Mouse (Mus musculus): ENCODE measurements at regions not wholly inside any gene's neighbourhood (a gene's known extent, or its start where the extent isn't known, plus 50 kb on each side); places are given as distances from the start of the nearest gene placed in this dataset.

DNA sequence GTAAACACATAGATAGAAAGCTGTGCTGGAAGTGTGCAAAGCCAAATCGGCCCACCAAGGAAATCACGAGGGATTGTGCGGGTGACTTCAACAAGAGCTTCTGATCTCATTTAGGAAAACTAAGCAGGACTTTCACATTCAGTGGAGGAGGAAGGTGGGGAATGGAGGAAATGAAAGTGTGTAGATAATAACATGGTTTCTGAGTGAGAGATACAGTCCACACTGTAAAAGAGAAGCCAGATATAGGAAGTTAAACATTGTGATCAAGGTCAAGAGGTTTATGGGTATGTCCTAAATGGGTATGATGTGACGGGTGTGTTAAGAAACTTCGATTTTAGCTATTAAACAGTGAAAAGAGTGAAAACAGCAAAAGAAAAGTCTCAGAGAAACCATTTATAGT is 310.1 kb upstream of the Actbl2 start:
- peak; percentile 63 for ATAC-seq (replicated peaks; ENCODE audit: poor library complexity)

GRCm38 (mm10) chr13:110960212-110960611 is 294.6 kb upstream of the Actbl2 start:
- ATAC-seq (replicated peaks; ENCODE audit: poor library complexity) = peak; percentile 97

DNA sequence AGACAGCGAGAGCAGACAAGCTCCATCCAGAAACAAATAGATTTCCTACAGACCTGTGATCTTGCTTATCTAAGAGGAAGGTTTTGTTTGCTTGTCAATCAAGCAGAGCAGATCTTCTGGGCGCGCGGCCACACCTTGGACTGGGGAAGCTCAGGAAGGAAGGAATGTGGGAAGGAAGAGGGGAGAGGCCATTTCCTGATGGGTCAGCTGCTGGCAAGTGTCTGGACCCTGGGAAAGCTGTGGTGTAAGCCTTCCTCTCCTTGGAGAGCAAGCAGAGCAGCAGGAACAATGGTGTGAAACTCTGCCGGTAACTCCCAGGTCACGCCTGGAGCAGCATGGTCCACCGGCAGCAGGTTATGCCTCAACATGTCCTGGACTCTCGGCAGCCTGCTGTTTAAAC is 287.7 kb upstream of the Actbl2 start:
- no peak for ATAC-seq (replicated peaks; ENCODE audit: poor library complexity)

DNA sequence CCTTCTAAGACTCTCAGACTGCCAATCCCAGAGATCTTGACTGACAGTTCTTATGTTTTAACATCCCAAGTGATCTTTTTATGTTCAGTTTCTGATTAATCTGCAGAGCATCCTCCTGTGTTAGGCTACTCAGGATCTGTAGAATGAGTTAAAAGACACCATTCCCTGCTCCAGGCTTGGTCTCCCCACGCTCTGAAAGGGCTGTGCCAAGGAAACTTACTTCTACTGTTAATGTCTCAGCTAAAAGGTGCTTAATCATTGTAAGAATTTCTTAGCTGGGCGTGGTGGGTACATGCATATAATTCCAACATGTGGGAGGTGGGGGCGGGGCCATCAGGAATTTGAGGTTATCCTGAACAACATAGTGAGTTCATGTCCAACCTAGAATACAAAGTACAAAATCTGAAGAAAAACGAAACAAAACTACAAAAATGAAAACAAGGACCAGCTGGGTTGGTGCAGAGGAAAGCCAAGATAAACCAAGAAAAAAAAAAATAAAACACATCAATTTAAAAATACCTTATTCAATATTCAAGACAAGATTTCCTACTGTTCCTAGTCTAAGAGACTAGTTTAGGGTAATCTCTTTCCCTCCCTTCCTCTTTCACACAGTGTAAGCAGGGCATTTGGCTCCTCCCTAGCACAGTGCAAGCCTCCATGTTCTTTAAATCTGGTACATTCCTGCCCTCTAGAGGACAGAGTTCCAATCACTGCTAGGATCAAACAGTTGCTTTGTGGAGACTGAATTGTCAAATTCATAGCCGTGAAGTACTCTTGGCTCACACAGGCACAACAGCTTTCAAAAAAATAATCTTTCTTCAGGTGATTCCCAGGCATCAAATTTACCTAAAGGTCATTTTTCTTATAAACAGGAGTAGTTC is 286.9 kb upstream of the Actbl2 start:
- ATAC-seq (replicated peaks; ENCODE audit: poor library complexity) = peak; percentile 98

- no peak for ATAC-seq (replicated peaks; ENCODE audit: poor library complexity)
Observed at GRCm38 (mm10) chr13:110968507-110968905, 286.3 kb upstream of the Actbl2 start.

GRCm38 (mm10) chr13:110977379-110977778 is 277.4 kb upstream of the Actbl2 start:
- no peak for ATAC-seq (replicated peaks; ENCODE audit: poor library complexity)

GRCm38 (mm10) chr13:110978022-110978421 is 276.8 kb upstream of the Actbl2 start:
- ATAC-seq (replicated peaks; ENCODE audit: poor library complexity) = no peak

DNA sequence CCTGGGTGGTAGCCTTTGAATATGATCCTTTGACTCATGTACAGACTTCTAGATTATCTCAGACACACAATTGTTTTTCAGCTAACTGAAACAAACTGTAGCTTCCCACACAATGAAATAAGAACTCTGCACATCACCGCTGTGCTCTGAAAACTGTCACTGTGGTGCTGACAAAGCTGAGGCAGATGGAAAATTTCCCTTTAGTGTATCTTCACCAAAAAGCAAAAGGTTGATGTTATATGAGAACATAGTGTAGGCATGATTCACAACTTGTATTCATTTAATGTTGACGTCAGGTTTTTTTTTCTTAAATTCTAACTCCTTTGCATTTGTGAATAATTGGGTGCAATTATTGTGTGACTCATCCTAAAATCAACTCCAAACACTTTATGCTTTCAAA is 264.1 kb upstream of the Actbl2 start:
- no peak for ATAC-seq (replicated peaks; ENCODE audit: poor library complexity)

- no peak for ATAC-seq (replicated peaks; ENCODE audit: poor library complexity)
Observed at GRCm38 (mm10) chr13:110991121-110991520, 263.7 kb upstream of the Actbl2 start.

DNA sequence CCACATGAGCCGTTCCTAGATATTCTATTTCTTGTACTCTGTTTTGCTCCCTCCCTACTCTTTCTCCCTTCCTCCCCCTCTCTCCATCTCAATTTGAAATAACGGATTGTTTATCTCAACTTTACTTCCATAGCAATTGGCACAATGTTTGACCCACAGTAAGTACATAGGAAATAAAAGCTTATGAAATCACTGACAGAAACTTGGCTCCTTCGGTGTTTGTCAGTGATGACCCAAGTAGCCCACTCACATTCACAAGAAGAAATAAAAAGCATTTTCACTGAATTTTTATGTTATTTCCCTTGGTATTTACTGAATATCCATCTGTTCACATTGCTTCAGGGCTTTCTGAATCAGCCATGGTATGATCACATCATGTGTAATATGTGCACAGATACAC is 260.2 kb upstream of the Actbl2 start:
- no peak for ATAC-seq (replicated peaks; ENCODE audit: poor library complexity)

GRCm38 (mm10) chr13:111002670-111003069 is 252.1 kb upstream of the Actbl2 start:
- no peak for ATAC-seq (replicated peaks; ENCODE audit: poor library complexity)

- no peak for ATAC-seq (replicated peaks; ENCODE audit: poor library complexity)
Observed at GRCm38 (mm10) chr13:111014142-111014541, 240.7 kb upstream of the Actbl2 start.

DNA sequence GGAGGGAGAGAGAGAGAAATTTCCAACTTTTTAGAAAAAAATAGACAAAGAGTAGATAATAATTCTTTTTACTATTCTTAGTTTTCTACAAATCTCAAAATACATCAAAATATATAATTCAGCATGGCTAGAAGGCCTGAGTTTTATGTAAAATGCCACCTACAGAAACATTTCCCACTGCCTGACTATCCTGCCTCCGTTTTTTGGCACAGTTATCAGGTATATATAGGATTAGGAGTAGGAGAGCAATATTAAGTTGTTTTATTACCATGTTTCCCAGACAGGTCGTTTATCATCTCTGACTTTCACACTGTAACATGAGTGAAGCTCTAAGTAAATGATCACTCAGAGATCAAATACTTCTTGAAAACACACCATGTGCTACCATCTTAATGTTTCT is 224.7 kb upstream of the Actbl2 start:
- no peak for ATAC-seq (replicated peaks; ENCODE audit: poor library complexity)

GRCm38 (mm10) chr13:111031633-111032032 is 223.2 kb upstream of the Actbl2 start:
- ATAC-seq (replicated peaks; ENCODE audit: poor library complexity) = no peak

GRCm38 (mm10) chr13:111043637-111044036 is 211.2 kb upstream of the Actbl2 start:
- ATAC-seq (replicated peaks; ENCODE audit: poor library complexity) = peak; percentile 72

GRCm38 (mm10) chr13:111044328-111045002 is 210.3 kb upstream of the Actbl2 start:
- peak; percentile 87 for ATAC-seq (replicated peaks; ENCODE audit: poor library complexity)

GRCm38 (mm10) chr13:111050097-111050496 is 204.7 kb upstream of the Actbl2 start:
- ATAC-seq (replicated peaks; ENCODE audit: poor library complexity) = no peak

DNA sequence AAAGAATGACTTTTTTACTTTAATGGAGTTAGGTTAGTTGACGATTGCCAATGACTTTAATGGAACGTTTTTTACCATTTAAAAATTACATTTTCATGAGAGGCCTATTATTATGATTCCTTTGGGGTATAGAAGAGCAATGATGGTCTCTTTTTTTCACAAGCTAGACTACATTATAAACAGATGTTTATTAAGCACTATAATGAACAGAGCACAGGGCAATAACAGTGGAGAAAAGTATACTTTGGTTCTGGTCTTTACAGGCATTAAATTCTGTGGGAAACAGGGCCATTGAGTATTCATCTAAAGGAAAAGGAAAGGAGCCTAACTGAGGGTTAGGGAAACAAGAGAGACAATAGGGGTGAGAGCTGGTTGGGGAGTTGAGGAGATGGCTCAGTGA is 199.0 kb upstream of the Actbl2 start:
- ATAC-seq (replicated peaks; ENCODE audit: poor library complexity) = no peak

DNA sequence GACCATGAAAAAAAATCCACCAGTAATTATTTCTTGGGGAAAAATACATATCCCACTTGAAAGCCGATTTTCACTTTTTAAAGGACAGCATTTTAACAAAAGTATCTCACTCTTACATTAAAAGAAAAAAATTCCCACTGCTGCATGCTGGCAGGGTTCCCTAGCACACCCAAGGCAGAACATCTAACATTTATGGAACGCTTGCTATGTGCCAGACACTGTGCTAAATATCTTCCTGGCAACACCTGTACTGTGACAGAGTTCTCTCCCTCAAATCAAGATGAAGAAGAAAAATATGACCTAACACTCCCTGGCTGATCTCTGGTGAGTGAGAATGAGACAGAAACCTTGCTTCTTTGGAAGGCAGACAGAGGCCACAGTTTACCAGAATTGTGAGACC is 167.1 kb upstream of the Actbl2 start:
- ATAC-seq (replicated peaks; ENCODE audit: poor library complexity) = no peak

GRCm38 (mm10) chr13:111096071-111096470 is 158.7 kb upstream of the Actbl2 start:
- ATAC-seq (replicated peaks; ENCODE audit: poor library complexity) = no peak

DNA sequence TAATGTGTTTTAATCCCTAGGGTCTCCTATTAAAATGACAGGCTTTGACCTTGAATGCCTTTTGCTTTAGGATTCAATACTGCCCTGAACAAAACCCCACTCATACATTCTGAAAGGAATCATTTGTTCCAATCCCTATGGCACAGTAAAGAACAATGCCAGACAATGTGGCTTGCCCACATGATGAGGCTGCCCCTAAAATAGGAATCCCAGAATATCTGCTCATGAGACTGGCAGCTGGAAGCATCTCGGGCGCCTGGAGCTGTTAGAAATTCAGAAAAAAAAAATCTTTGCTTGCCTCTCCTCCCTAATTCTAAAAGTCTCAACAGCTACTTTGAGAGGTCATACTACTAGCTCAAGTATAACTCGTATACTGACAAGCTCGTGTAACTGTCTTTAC is 157.5 kb upstream of the Actbl2 start:
- ATAC-seq (replicated peaks; ENCODE audit: poor library complexity) = no peak

- ATAC-seq (replicated peaks; ENCODE audit: poor library complexity) = no peak
Observed at GRCm38 (mm10) chr13:111098738-111099137, 156.1 kb upstream of the Actbl2 start.
